Mouse (Mus musculus) megakaryocyte, embryonic 14.5 days (primary cell): ENCODE measurements around the gene Otp.

Experiments used
- FLI1 ChIP-seq: IDR thresholded peaks from 2 replicates; pipeline ENCODE4 v1.6.1; 2012; ENCODE audit warnings: low read length, inconsistent platforms, mixed read lengths
- GATA1 ChIP-seq: IDR thresholded peaks from 3 replicates; pipeline ENCODE4 v1.6.1; 2012; ENCODE audit warnings: mixed read lengths, low read length, inconsistent platforms, borderline replicate concordance

DNA sequence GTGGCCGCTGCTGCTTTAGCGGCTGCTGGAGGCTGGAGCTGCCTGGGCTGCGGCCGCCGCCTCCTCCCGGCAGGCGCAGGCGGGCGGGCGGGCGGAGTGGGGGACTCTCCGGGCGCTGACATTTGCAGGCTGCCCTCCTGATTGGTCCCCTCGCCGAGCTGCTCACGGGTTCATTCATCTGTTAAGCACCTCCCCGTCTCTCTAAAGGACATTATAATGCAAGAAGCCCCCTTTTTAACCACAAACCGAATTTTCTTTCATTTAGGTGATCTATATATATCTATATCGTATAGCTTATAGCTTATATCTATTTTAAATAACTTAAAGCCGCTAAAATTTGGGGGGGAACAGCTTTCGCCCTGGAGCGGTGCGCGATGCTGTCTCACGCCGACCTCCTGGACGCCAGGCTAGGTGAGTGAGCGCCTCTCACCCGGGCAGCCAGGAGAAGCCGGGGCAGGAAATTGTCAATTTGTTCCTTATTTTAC lies at the start of gene Otp:
- TF ChIP-seq GATA1 (no peak), FLI1 (no peak)
